Mouse (Mus musculus): ENCODE measurements at regions not wholly inside any gene's neighbourhood (a gene's known extent, or its start where the extent isn't known, plus 50 kb on each side); places are given as distances from the start of the nearest gene placed in this dataset.
"Not testable (repeated sequence)": the region's sequence is repeated elsewhere in the genome, so short reads cannot be mapped to it uniquely, and the experiment has no call there.

DNA sequence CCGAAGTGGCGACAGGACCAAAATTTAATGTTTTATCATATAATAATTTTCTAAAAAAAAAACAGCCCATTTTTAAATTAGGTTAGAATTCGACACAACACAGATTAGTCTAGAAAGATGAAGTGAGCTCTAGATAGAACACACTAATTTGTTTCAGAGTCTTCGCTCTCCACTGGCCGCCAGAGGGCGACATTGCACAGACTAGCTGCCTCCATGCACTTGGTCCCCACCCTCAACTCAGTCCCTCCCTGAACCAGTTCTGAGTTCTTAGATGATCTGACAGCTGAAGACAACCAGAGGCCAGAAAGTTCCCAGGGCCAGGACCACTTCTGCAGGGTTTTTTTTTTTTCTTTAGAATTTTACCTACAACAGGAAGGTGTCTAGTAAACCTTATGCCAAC, 296.3 kb upstream of the Olfr1507 start:
- H3K9ac ChIP-seq; H3K4me2 ChIP-seq (replicated peaks); H3K4me3 ChIP-seq; H3K27ac ChIP-seq; ATAC-seq (ENCODE audit: low FRiP score); H3K36me3 ChIP-seq; H3K4me1 ChIP-seq; H3K27me3 ChIP-seq; H3K9me3 ChIP-seq (replicated peaks): not testable (repeated sequence)
- 43% methylated on average over 6 of the region's 6 CpGs for WGBS

DNA sequence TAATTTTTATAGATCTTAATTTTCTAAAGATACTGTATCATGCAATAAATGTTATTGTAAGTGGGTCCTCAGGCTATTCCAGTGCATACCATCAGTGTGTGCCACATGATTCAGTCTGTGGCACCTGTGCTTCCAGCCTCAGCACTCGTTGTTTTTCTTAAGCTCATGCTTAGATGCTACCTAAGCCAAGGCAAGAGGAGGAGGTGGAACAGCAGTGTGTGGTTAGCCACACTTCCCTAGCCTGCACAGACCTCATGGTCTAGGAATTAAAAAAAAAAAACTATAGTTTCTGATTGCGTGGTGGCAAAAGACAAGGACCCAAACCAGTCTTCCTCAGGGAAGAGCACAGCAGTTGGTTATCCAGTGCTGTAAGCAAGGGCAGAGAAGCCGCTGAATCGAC, 287.3 kb upstream of the Olfr1507 start:
- WGBS = 85% methylated on average over 4 of the region's 4 CpGs
- not testable (repeated sequence) for H3K27ac ChIP-seq

DNA sequence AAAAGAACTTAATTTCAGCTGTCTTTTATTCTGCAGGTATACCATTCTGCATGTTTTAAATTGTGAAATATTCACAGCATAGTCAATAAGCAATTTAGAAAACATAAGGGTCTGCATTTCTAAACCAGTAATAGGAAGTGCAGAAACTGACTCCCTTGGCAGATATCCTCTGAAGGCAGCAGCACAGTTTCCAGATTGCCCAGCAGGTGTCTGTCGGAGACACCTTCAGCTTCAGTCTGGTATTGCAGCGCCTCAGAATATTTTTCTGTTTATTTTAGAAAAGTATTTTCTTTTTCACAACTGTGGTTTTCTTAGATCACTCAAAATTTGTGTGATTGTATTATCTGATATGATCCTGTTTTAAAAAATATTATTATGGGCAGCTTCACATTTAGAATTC, 280.3 kb upstream of the Olfr1507 start:
- H3K27ac ChIP-seq; H3K36me3 ChIP-seq; H3K4me1 ChIP-seq; H3K9me3 ChIP-seq (replicated peaks); ATAC-seq (ENCODE audit: low FRiP score); H3K9ac ChIP-seq; H3K27me3 ChIP-seq; H3K4me3 ChIP-seq; H3K4me2 ChIP-seq (replicated peaks): not testable (repeated sequence)
- WGBS = 90% methylated on average over 2 of the region's 2 CpGs

More for the DNA sequence above, 287.3 kb upstream of the Olfr1507 start:
- H3K9me3 ChIP-seq (replicated peaks); H3K27me3 ChIP-seq; H3K4me2 ChIP-seq (replicated peaks); H3K4me3 ChIP-seq; ATAC-seq (ENCODE audit: low FRiP score); H3K4me1 ChIP-seq; H3K36me3 ChIP-seq; H3K9ac ChIP-seq: not testable (repeated sequence)

DNA sequence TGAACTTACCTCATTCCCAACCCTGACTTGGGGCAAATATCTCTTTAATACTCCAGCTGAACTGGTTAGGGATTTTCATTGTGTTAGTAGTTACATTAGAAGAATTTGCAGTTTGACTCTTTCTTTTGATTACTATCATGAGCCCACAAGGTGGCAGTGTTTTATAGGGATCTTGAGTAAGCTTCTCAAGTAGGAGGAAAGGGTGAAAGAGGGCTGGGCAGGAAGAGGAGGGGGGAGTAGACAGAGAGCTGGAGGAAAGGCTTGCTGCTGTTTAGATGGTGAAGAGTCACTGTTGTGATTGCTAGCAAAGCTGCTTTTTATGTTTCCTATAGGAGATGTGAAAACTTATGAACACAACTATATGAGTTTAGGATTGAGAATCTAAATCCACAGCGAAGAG, 273.9 kb upstream of the Olfr1507 start:
- H3K4me1 ChIP-seq; H3K4me3 ChIP-seq; H3K27ac ChIP-seq; H3K27me3 ChIP-seq; H3K36me3 ChIP-seq; H3K9ac ChIP-seq; ATAC-seq (ENCODE audit: low FRiP score); H3K4me2 ChIP-seq (replicated peaks); H3K9me3 ChIP-seq (replicated peaks): not testable (repeated sequence)
- WGBS = no CpG with 5 or more reads among the region's 1 CpGs

DNA sequence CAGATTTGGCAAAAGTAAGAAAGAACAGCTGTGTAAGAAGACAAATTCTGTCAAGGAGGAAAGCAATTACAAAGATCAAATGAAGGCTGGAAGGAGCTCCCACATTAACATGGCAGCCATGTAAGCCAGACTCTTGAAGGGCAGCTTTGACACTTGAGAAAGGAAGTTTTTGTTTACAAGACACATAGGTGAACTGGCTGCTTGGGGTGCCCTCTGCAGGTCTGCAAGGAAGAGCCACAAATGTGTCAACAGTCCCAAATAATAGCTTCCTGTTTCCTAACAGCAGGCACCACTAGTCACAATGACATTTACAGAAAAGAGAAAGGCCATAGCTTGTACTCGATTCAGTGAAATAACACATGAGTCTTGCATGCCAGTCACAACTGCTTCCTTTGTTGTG, 256.6 kb upstream of the Olfr1507 start:
- 69% methylated on average over 1 of the region's 1 CpGs for WGBS
- H3K4me1 ChIP-seq; H3K27me3 ChIP-seq; H3K36me3 ChIP-seq; H3K4me3 ChIP-seq; ATAC-seq (ENCODE audit: low FRiP score); H3K27ac ChIP-seq; H3K9me3 ChIP-seq (replicated peaks); H3K9ac ChIP-seq; H3K4me2 ChIP-seq (replicated peaks): not testable (repeated sequence)

DNA sequence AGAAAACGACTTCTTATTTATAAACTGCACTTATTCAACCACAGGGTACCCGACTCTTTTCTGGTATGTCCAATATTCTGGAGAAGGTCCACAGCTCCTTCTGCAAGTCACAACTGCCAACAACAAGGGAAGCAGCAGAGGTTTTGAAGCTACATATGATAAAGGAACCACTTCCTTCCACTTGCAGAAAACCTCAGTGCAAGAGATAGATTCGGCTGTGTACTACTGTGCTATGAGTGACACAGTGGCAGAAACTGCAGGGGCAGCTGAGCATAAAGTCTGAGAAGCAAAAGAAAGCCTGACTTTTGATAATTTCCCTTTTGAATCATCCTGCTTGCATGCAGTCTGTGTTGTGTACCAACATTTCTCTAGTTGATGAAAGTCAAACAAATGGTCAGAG, 231.1 kb upstream of the Olfr1507 start:
- not testable (repeated sequence) for ATAC-seq (ENCODE audit: low FRiP score); H3K9ac ChIP-seq; H3K4me3 ChIP-seq; H3K27ac ChIP-seq; H3K27me3 ChIP-seq; H3K9me3 ChIP-seq (replicated peaks); H3K4me1 ChIP-seq; H3K4me2 ChIP-seq (replicated peaks); H3K36me3 ChIP-seq
- WGBS = 60% methylated on average over 2 of the region's 3 CpGs

DNA sequence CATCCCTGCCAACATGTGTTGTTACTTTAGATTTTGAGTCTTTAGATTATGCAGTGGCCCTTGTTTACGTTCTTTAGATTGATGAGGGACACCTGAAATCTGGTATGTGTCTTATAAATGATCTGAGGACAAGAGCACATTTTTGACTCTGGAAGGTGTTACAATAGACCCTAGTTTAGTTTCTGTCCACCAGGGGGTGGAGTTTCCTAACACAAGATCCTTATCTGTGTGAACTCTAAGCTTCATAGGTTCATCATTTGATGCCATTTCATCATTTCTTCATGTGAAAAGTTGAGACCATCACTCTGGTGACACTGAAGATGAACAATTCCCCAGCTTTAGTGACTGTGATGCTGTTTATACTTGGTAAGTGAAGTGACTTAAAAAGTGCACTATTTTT, 229.4 kb upstream of the Olfr1507 start:
- ATAC-seq (ENCODE audit: low FRiP score); H3K9ac ChIP-seq; H3K27ac ChIP-seq; H3K9me3 ChIP-seq (replicated peaks); H3K4me1 ChIP-seq; H3K4me2 ChIP-seq (replicated peaks); H3K27me3 ChIP-seq; H3K4me3 ChIP-seq; H3K36me3 ChIP-seq: not testable (repeated sequence)
- 100% methylated on average over 1 of the region's 1 CpGs for WGBS

DNA sequence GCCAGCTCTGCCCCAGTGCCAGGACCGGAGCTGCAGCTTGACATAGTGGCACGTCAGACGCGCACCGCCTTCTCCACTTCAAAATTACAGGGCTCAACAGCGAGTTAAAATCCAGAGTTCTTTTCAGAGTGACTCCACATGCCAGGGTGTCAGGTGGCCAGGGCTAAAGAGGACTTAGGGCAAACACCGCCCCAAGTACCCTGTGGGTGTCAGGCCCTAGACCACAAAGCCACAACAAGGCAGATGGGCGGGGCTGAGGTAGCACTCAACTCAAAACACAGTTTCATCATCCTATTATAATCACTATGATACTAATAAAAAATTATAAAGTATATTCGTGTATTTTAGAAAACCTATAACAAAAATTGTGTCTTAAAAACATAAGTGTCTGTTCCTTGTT, 225.1 kb upstream of the Olfr1507 start:
- WGBS = 86% methylated on average over 9 of the region's 9 CpGs

DNA sequence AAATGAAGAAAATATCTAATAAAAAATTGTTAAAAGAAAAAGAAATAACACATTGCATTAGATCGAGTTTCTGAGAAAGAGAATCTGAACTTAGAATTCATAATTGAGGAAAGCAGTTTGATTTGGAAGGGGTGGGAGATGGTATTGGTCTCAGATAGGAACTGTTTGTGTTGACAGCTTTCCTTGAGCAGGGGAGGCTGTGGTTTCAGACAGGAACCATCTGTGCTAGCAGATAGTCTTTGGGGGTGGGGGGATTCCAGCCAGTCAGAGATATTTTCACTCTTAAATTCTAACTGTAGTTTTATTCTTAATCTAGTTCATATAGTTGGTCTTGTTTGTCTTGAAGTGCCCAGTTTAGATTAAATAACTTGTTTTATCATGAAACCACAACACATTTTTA, 205.3 kb upstream of the Olfr1507 start:
- H3K27ac ChIP-seq; H3K27me3 ChIP-seq; H3K4me3 ChIP-seq; H3K9ac ChIP-seq; H3K9me3 ChIP-seq (replicated peaks); H3K4me1 ChIP-seq; H3K4me2 ChIP-seq (replicated peaks); H3K36me3 ChIP-seq; ATAC-seq (ENCODE audit: low FRiP score): not testable (repeated sequence)
- WGBS = 91% methylated on average over 1 of the region's 1 CpGs

More for the DNA sequence above, 225.1 kb upstream of the Olfr1507 start:
- Histone ChIP-seq H3K4me1 (no peaks in the 10 kb centered on the region), H3K4me3 (no peak overlapping the region), H3K4me2 (replicated peaks) (no peak overlapping the region), H3K9me3 (replicated peaks) (no peaks in the 10 kb centered on the region), H3K27me3 (no peaks in the 10 kb centered on the region), H3K36me3 (no peaks in the 10 kb centered on the region), H3K9ac (no peak overlapping the region), H3K27ac (no peak overlapping the region)
- ATAC-seq (ENCODE audit: low FRiP score) = no peak

DNA sequence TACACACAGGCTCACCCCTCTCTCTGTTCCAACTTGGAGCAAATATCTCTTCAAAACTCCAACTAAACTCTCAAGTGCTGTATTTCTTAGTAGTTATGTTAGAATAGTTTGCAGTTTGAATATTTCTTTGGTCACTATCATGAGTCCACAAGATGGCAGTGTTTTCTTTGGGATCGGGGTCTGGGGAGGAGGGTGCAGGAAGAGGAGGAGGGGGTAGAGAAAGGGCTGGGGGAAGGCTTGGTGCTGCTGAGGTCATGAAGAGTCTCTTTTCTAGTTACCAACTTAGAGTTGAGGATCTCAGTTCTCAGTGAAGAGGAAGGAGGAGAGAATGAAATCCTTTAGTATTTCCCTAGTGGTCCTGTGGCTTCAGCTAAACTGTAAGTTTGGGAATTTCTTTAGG, 188.1 kb upstream of the Olfr1507 start:
- not testable (repeated sequence) for H3K36me3 ChIP-seq; H3K4me1 ChIP-seq; ATAC-seq (ENCODE audit: low FRiP score); H3K27ac ChIP-seq; H3K9me3 ChIP-seq (replicated peaks); H3K4me2 ChIP-seq (replicated peaks); H3K27me3 ChIP-seq; H3K9ac ChIP-seq; H3K4me3 ChIP-seq
- WGBS = no CpG with 5 or more reads among the region's 1 CpGs

DNA sequence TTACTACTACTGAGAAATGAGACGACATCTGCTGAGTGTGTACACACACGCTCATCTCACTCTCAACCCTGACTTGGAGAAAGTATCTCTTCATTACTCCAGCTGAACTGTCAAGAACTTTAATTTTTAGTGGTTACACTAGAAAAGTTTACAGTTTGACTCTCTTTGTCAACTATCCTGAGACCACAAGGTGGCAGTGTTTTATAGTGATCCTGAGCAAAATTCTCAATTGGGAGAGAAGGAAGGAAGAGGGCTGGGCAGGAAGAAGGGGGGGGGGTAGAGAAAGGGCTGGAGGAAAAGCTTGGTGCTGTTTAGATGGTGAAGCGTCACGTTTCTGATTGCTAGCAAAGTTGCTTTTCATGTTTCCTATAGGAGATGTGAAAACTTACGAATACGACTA, 158.8 kb upstream of the Olfr1507 start:
- no peak for ATAC-seq (ENCODE audit: low FRiP score)
- 64% methylated on average over 6 of the region's 6 CpGs for WGBS
- Histone ChIP-seq H3K9ac (no peak overlapping the region), H3K9me3 (replicated peaks) (0 out of 2 replicates have a peak, but pooled peaks cover 4% of the 10 kb centered on the region), H3K4me2 (replicated peaks) (no peak overlapping the region), H3K27me3 (no peaks in the 10 kb centered on the region), H3K4me3 (no peak overlapping the region), H3K36me3 (no peaks in the 10 kb centered on the region), H3K27ac (no peak overlapping the region), H3K4me1 (no peaks in the 10 kb centered on the region)

DNA sequence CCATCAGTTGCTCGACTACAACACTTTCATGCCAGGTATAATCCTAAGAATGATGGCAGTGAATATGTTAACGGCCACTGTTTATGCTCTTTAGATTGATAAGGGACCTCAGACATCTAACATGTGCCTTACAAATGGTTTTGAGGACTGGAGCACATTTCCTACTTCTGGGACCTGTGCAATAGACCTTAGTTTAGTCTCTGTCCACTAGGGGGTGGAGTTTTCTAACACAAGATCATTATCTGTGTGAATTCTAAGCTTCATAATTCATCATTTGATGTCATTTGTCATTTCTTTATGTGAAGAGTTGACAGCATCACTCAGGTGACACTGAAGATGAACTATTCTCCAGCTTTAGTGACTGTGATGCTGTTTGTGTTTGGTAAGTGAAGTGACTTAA, 142.6 kb upstream of the Olfr1507 start:
- WGBS = 73% methylated on average over 2 of the region's 2 CpGs
- no peaks in the 10 kb centered on the region for H3K27me3 ChIP-seq
- H3K9ac ChIP-seq = no peak overlapping the region

DNA sequence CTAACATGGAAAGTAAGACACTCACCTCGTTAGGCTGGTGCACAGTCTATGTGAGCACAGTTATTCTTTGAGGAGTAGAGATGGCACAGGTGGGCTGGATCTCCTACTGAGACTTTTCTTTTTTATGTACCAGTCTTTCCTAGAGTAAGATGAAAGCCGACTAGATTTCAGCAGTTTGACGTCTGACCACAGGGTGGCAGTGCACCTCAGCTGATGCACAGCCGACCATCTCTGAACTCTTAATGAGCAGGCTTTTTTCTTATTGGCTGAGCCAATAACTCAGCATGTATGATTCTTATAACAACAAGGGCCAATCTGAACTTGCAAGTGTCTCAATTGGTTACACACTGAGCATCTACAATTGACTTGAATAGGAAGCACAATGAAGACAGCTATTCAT, 126.6 kb upstream of the Olfr1507 start:
- no peaks in the 10 kb centered on the region for H3K36me3 ChIP-seq
- no peak overlapping the region for H3K4me3 ChIP-seq
- no peaks in the 10 kb centered on the region for H3K9me3 ChIP-seq (replicated peaks)
- H3K9ac ChIP-seq = no peak overlapping the region
- 36% methylated on average over 4 of the region's 4 CpGs for WGBS
- ATAC-seq (ENCODE audit: low FRiP score) = no peak
- H3K4me2 ChIP-seq (replicated peaks) = no peak overlapping the region
- no peaks in the 10 kb centered on the region for H3K4me1 ChIP-seq
- no peaks in the 10 kb centered on the region for H3K27me3 ChIP-seq
- H3K27ac ChIP-seq = no peak overlapping the region

More for the DNA sequence above, 142.6 kb upstream of the Olfr1507 start:
- H3K4me3 ChIP-seq = no peak overlapping the region
- ATAC-seq (ENCODE audit: low FRiP score) = no peak
- no peaks in the 10 kb centered on the region for H3K36me3 ChIP-seq
- no peak overlapping the region for H3K4me2 ChIP-seq (replicated peaks)
- no peaks in the 10 kb centered on the region for H3K4me1 ChIP-seq
- no peaks in the 10 kb centered on the region; the same call in 1 of the 2 replicates for H3K9me3 ChIP-seq (replicated peaks)
- no peak overlapping the region for H3K27ac ChIP-seq

DNA sequence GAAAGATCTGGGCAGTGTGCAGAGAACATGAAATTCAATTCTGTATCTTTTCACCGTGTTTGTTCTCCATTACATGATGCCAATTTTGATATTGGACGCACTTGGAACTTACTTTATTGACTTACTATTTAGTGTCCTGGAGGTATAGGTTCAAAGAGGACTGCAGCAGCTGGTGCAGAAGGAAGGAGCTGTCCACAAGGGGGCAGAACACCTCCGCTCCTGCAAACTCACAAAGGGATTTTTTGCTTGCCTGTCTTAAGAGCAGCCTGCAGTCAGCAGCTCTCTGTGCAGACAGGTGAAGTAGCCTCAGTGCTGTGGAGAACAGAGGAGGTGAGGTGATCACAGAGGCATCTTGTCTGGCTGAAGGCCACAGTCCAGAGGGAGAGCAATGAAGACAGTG, 84.8 kb upstream of the Olfr1507 start:
- H3K27ac ChIP-seq = no peak overlapping the region
- no peaks in the 10 kb centered on the region for H3K36me3 ChIP-seq
- H3K27me3 ChIP-seq = no peaks in the 10 kb centered on the region
- H3K9ac ChIP-seq = no peak overlapping the region
- ATAC-seq (ENCODE audit: low FRiP score) = no peak
- 0 out of 2 replicates have a peak, but pooled peaks cover 3% of the 10 kb centered on the region for H3K9me3 ChIP-seq (replicated peaks)
- H3K4me1 ChIP-seq = no peaks in the 10 kb centered on the region
- H3K4me2 ChIP-seq (replicated peaks) = no peak overlapping the region
- no peak overlapping the region for H3K4me3 ChIP-seq
- 48% methylated on average over 3 of the region's 3 CpGs for WGBS

All from hindbrain, embryonic 12.5 days (tissue).